Mouse (Mus musculus) skeletal muscle tissue, postnatal 0 days (tissue): ENCODE results near the gene Ifna7. TPM values are rescaled to one million over a fixed set of nuclear protein-coding genes. Genes with fewer than 3 reads are reported as not detected.

Source experiments
- polyA plus RNA-seq: library from polyadenylated mRNA; unstranded; fragments of >200 nt; fragmentation: Nextera tagmentation; extraction: Ambion mirVana; gene quantifications from 2 replicates; pipeline ENCODE4 v1.2.1, GENCODE M21; 2015

The Ifna7 gene
- polyA plus RNA-seq, 1 experiment from 2014 or later: not detected

Other genes with a start within 250 kb of the Ifna7 start
- gene Ifna14, start 244.4 kb upstream of the Ifna7 start, polyA plus RNA-seq: not detected in 2 replicates
- not detected in 2 replicates for gene Ifna9, start 223.8 kb upstream of the Ifna7 start, polyA plus RNA-seq
- not detected in 2 replicates for gene Ifna12, start 212.9 kb upstream of the Ifna7 start, polyA plus RNA-seq
- gene C87499, start 181.8 kb upstream of the Ifna7 start, polyA plus RNA-seq: not detected in 2 replicates
- not detected in 2 replicates for gene Ifna13, start 171.8 kb upstream of the Ifna7 start, polyA plus RNA-seq
- gene Ifna16, start 139.3 kb upstream of the Ifna7 start, polyA plus RNA-seq: not detected in 2 replicates
- gene Ifna2, start 132.3 kb upstream of the Ifna7 start, polyA plus RNA-seq: not detected in 2 replicates
- gene Ifnab, start 124.9 kb upstream of the Ifna7 start, polyA plus RNA-seq: not detected in 2 replicates
- gene Gm26566, start 94.4 kb upstream of the Ifna7 start, polyA plus RNA-seq: 0.13 and 0.36 TPM in 2 replicates
- gene Klhl9, start 93.8 kb upstream of the Ifna7 start, polyA plus RNA-seq: 48.9 and 52.6 TPM in 2 replicates
- not detected in 2 replicates for gene Gm13271, start 61.4 kb upstream of the Ifna7 start, polyA plus RNA-seq
- gene Gm13283, start 56.1 kb upstream of the Ifna7 start, polyA plus RNA-seq: 0.15 and 0.18 TPM in 2 replicates
- 0.15 TPM in 1 of 2 replicates, not detected in the other for gene Gm13290, start 42.4 kb upstream of the Ifna7 start, polyA plus RNA-seq
- not detected in 2 replicates for gene Gm13289, start 39.3 kb upstream of the Ifna7 start, polyA plus RNA-seq
- not detected in 2 replicates for gene Gm13272, start 36.4 kb upstream of the Ifna7 start, polyA plus RNA-seq
- gene Ifnz, start 34.1 kb upstream of the Ifna7 start, polyA plus RNA-seq: 0.26 and 0.27 TPM in 2 replicates
- not detected in 2 replicates for gene Gm13276, start 30.5 kb upstream of the Ifna7 start, polyA plus RNA-seq
- not detected in 2 replicates for gene Gm13277, start 27.6 kb upstream of the Ifna7 start, polyA plus RNA-seq
- not detected in 2 replicates for gene Gm13278, start 24.7 kb upstream of the Ifna7 start, polyA plus RNA-seq
- not detected in 2 replicates for gene Gm13275, start 21.7 kb upstream of the Ifna7 start, polyA plus RNA-seq
- not detected in 2 replicates for gene Gm13279, start 18.8 kb upstream of the Ifna7 start, polyA plus RNA-seq
- 0.47 and 1.0 TPM in 2 replicates for gene Gm13285, start 16.6 kb upstream of the Ifna7 start, polyA plus RNA-seq
- gene Gm13287, start 13.0 kb upstream of the Ifna7 start, polyA plus RNA-seq: not detected in 2 replicates
- 0.10 TPM in 1 of 2 replicates, not detected in the other for gene Gm13288, start 10.7 kb upstream of the Ifna7 start, polyA plus RNA-seq
- not detected in 2 replicates for gene Ifna11, start 3.7 kb downstream of the Ifna7 start, polyA plus RNA-seq
- gene Ifna6, start 11.2 kb downstream of the Ifna7 start, polyA plus RNA-seq: not detected in 2 replicates
- not detected in 2 replicates for gene Ifna5, start 19.3 kb downstream of the Ifna7 start, polyA plus RNA-seq
- not detected in 2 replicates for gene Ifna4, start 25.6 kb downstream of the Ifna7 start, polyA plus RNA-seq
- gene Ifna1, start 33.9 kb downstream of the Ifna7 start, polyA plus RNA-seq: not detected in 2 replicates
- gene Ifne, start 64.0 kb downstream of the Ifna7 start, polyA plus RNA-seq: not detected in 2 replicates